Mouse (Mus musculus) stomach, postnatal 0 days (tissue): ENCODE results near the gene Rpap1. TPM values are rescaled to one million over a fixed set of nuclear protein-coding genes. Genes with fewer than 3 reads are reported as not detected.

Source experiments
- ATAC-seq: fragments of 200-750 bp; cut with Nextera tagmentation; 2 replicates; pipeline ENCODE4 v1.8.0; 2017; ENCODE audit not compliant: low FRiP score, low TSS enrichment
- DNase-seq: peaks from one replicate; pipeline ENCODE4 v3.0.0-alpha.2; 2016; ENCODE audit warnings: low spot score
- H3K27ac ChIP-seq: fragments of 300-500 bp; sonication (generic); replicated peaks from 2 replicates; pipeline ENCODE4 v1.5.1; 2014; ENCODE audit warnings: mild to moderate bottlenecking, control low read depth
- H3K27me3 ChIP-seq: fragments of 300-500 bp; sonication (generic); 2 replicates; pipeline ENCODE4 v1.6.1; 2014; ENCODE audit warnings: low read length; ENCODE audit not compliant: control insufficient read depth, insufficient read depth
- H3K36me3 ChIP-seq: fragments of 300-500 bp; sonication (generic); 2 replicates; pipeline ENCODE4 v1.6.1; 2014; ENCODE audit warnings: low read length, mixed read lengths; ENCODE audit not compliant: control insufficient read depth, insufficient read depth
- H3K4me1 ChIP-seq: fragments of 300-500 bp; sonication (generic); replicated peaks from 2 replicates; pipeline ENCODE4 v1.6.1; 2014; ENCODE audit warnings: antibody characterized with exemption; ENCODE audit not compliant: control insufficient read depth, insufficient read depth
- H3K4me2 ChIP-seq: fragments of 300-500 bp; sonication (generic); replicated peaks from 2 replicates; pipeline ENCODE4 v1.6.1; 2014; ENCODE audit warnings: low read depth, mild to moderate bottlenecking, control low read depth, moderate library complexity
- H3K4me3 ChIP-seq: fragments of 300-500 bp; sonication (generic); 2 replicates; pipeline ENCODE4 v1.5.1; 2014; ENCODE audit warnings: low read depth, low read length, control low read depth
- H3K9ac ChIP-seq: fragments of 300-500 bp; sonication (generic); 2 replicates; pipeline ENCODE4 v1.6.1; 2014; ENCODE audit warnings: mild to moderate bottlenecking, low read length, control low read depth, mixed read lengths
- H3K9me3 ChIP-seq: fragments of 300-500 bp; sonication (generic); 2 replicates; pipeline ENCODE4 v1.6.1; 2016; ENCODE audit warnings: low read length; ENCODE audit not compliant: control insufficient read depth
- CTCF ChIP-seq: IDR thresholded peaks from 2 replicates; pipeline ENCODE4 v1.5.1; 2016; ENCODE audit warnings: antibody characterized with exemption, low read depth, mild to moderate bottlenecking, moderate library complexity
- EP300 ChIP-seq: optimal IDR thresholded peaks from 2 replicates; pipeline ENCODE3; 2016; ENCODE audit warnings: antibody characterized with exemption
- WGBS: fragments of 180-500 bp; shearing (Covaris S2); extraction: QIAGEN DNeasy Blood & Tissue Kit; methylation state at CpG from one replicate; pipeline ENCODE4 v1.1.7; 2014; 5-methylcytosine and 5-hydroxymethylcytosine counted together
- polyA plus RNA-seq: library from polyadenylated mRNA; unstranded; fragments of >200 nt; fragmentation: Nextera tagmentation; extraction: Ambion mirVana; gene quantifications from 2 replicates; pipeline ENCODE4 v1.2.1, GENCODE M21; 2015

The Rpap1 gene
- polyA plus RNA-seq, 1 experiment from 2014 or later: 10.4 TPM

DNA sequence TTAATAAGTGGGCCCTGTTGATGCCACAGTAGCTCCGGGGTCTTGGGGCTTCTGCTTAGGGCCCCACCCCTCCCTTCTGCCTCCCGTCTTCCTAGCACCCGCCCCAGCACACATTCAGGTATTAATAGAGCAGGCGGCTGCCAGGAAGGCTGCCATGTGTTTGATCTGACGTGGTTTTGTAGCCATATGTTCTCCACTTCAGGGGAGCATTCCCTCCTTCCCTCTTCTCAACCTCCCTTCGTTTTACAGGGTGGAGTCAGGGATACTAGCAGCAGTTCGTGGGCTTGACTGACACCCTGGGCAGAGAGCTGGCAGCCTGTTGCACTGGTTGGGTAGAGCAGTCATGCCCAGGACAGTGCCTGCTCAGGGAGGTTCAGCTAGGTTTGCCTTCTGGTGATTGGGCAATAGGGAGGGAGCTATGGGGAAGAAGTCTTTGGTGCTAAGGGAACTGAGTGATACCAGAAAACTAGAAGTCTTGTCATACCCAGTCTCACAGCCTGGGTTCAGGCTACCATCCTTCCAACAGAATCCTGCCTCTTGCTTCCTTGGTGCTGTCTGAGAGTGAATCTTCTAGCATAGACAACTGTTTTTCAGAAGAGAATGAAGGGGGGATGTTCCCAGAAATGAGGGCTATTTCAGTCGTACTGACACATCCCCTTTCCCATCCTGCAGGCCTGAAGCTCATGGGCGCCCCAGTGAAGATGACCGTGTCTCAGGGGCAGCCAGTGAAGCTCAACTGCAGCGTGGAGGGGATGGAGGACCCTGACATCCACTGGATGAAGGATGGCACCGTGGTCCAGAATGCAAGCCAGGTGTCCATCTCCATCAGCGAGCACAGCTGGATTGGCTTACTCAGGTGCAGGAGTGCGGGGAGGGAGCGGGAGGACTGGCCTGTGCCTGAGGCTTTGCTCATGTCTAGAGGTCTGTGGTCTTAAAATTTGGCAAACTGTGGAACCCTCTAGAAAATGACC, 13.8 kb upstream of the Rpap1 start:
- peak overlapping the region; percentile 45; the same call in 1 of the 2 replicates for H3K9ac ChIP-seq
- peak overlapping the region; percentile 79 for H3K4me3 ChIP-seq
- WGBS: 54% methylated on average over 15 of the region's 15 CpGs
- no peaks in the 10 kb centered on the region for H3K27me3 ChIP-seq
- H3K4me1 ChIP-seq: peaks cover 7% of the 10 kb centered on the region
- H3K36me3 ChIP-seq: peaks cover 4% of the 10 kb centered on the region
- H3K9me3 ChIP-seq: no peaks in the 10 kb centered on the region
- H3K4me2 ChIP-seq: peak overlapping the region; percentile 99
- no peak for TF ChIP-seq EP300
- no peak for TF ChIP-seq CTCF
- DNase-seq (peak; percentile 44), ATAC-seq (no peak)
- peak overlapping the region; percentile 89 for H3K27ac ChIP-seq

GRCm38 (mm10) chr2:119799961-119800550, 12.7 kb upstream of the Rpap1 start:
- Histone ChIP-seq H3K9me3 (no peaks in the 10 kb centered on the region), H3K4me1 (peaks cover 7% of the 10 kb centered on the region), H3K36me3 (peaks cover 4% of the 10 kb centered on the region), H3K4me3 (peak overlapping the region; percentile 79), H3K4me2 (peak overlapping the region; percentile 99), H3K9ac (peak overlapping the region; percentile 85), H3K27ac (peak overlapping the region; percentile 89), H3K27me3 (no peaks in the 10 kb centered on the region)
- TF ChIP-seq EP300 (no peak), CTCF (no peak)
- DNase-seq (peak; percentile 53), ATAC-seq (peak; percentile 21)
- WGBS: under 1% methylated on average over 25 of the region's 27 CpGs

GRCm38 (mm10) chr2:119799181-119799960, 12.0 kb upstream of the Rpap1 start:
- peak; percentile 71 for DNase-seq
- peak overlapping the region; percentile 79 for H3K4me3 ChIP-seq
- H3K4me2 ChIP-seq: peak overlapping the region; percentile 99
- no peaks in the 10 kb centered on the region for H3K27me3 ChIP-seq
- 0% methylated on average over 36 of the region's 89 CpGs for WGBS
- H3K36me3 ChIP-seq: no peaks in the 10 kb centered on the region; the same call in 1 of the 2 replicates
- peaks cover 7% of the 10 kb centered on the region for H3K4me1 ChIP-seq
- ATAC-seq: peak; percentile 67
- TF ChIP-seq EP300 (no peak), CTCF (no peak)
- peak overlapping the region; percentile 85 for H3K9ac ChIP-seq
- no peaks in the 10 kb centered on the region for H3K9me3 ChIP-seq
- peak overlapping the region; percentile 89 for H3K27ac ChIP-seq

DNA sequence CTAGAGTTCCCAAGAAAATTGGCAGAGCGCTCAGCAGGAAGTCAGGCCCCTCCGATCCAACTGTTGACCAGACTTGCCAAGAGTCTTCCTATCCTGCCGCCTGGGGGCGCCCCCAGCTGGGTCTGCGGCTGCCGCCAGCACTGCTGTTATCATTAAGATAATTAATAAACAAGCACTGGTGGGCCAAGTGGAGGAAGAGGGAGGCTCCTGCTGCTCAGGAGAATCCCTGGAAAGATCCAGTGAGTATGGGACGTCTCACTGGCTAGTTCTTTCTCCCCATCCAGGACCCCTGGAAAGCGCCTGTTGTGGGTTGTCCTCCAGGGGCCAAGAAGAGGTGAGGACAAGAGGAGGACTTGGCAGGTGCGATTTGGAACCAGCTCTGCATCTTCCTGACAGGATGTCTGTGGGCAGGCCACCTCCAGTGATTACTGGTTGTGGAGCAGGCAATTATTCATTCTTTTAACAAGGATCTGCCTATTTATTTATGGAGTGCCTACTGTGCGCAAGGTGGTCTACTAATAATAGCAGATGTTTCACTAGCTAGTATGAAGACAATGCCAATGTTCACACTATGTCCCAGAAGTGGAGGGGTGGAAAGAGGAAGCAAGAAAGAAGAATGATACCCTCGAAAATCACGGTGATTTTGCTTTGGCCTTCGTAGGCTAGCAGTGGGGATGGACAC, 11.1 kb upstream of the Rpap1 start:
- H3K4me1 ChIP-seq: peaks cover 5% of the 10 kb centered on the region
- H3K27me3 ChIP-seq: no peaks in the 10 kb centered on the region
- no peaks in the 10 kb centered on the region for H3K9me3 ChIP-seq
- WGBS: 15% methylated on average over 13 of the region's 13 CpGs
- H3K4me3 ChIP-seq: no peak overlapping the region
- no peaks in the 10 kb centered on the region; the same call in 1 of the 2 replicates for H3K36me3 ChIP-seq
- DNase-seq (peak; percentile 83), ATAC-seq (peak; percentile 9; the same call in 1 of the 2 replicates)
- no peak overlapping the region for H3K27ac ChIP-seq
- TF ChIP-seq EP300 (no peak), CTCF (peak; percentile 82)
- peak overlapping the region; percentile 99; the same call in 1 of the 2 replicates for H3K4me2 ChIP-seq
- H3K9ac ChIP-seq: no peak overlapping the region

DNA sequence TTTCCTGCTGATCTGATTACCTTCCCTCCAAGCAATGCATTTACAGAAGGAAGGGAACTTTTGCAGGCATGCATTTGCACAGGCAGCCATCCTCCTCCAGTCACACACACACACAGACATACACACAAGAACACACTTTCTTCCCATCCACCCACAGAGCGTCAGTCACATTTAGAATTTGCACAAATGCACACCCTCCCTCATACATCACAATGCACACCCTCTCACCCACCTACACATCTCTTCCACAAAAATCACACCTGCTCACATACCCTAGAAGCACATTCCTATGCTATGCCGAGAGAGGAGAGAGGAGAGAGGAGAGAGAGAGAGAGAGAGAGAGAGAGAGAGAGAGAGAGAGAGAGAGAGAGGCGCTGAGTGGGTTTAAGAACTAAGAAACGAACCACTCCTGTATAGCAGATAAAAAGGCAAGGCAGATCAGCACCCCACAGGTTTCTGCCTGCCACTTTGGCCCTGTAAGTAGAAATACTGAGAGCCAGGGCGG, 10.0 kb upstream of the Rpap1 start, which contains the start of gene Tyro3:
Tyro3 (plus strand) TSS at position 455 of the 505 bp plus-strand sequence.
- H3K27me3 ChIP-seq: no peaks in the 10 kb centered on the region
- no peak within 1 kb of the TSS for H3K9ac ChIP-seq
- TF ChIP-seq EP300 (no peak), CTCF (no peak)
- no peak for ATAC-seq
- H3K36me3 ChIP-seq: no peaks in the 10 kb centered on the region
- no peak for DNase-seq
- no peak within 1 kb of the TSS for H3K4me3 ChIP-seq
- H3K27ac ChIP-seq: no peak within 1 kb of the TSS
- WGBS: 73% methylated on average over 5 of the region's 5 CpGs
- H3K4me1 ChIP-seq: no peaks in the 10 kb centered on the region; the same call in 1 of the 2 replicates
- H3K4me2 ChIP-seq: 0 out of 2 replicates have a peak within 1 kb of the TSS, but pooled peaks have one; percentile 14
- no peaks in the 10 kb centered on the region for H3K9me3 ChIP-seq
